Mouse (Mus musculus) testis, adult 2 months (tissue): ENCODE results near the gene Slit1. TPM values are rescaled to one million over a fixed set of nuclear protein-coding genes. Genes with fewer than 3 reads are reported as not detected.

Source experiments
- H3K27ac ChIP-seq: fragments of 200-500 bp; 2 replicates; pipeline ENCODE4 v1.5.1; 2012; ENCODE audit warnings: low read depth, low read length; ENCODE audit not compliant: control insufficient read depth, insufficient read depth
- H3K27me3 ChIP-seq: fragments of 200-500 bp; 2 replicates; pipeline ENCODE4 v1.6.1; 2012; ENCODE audit warnings: mild to moderate bottlenecking, low read length, moderate library complexity; ENCODE audit not compliant: control insufficient read depth, insufficient read depth
- H3K36me3 ChIP-seq: fragments of 200-500 bp; 2 replicates; pipeline ENCODE4 v1.6.1; 2012; ENCODE audit warnings: mild to moderate bottlenecking, low read length; ENCODE audit not compliant: control insufficient read depth, insufficient read depth
- H3K4me1 ChIP-seq: fragments of 200-500 bp; 2 replicates; pipeline ENCODE4 v1.6.1; 2012; ENCODE audit warnings: low read length; ENCODE audit not compliant: control insufficient read depth, insufficient read depth
- H3K4me3 ChIP-seq: fragments of 200-500 bp; 2 replicates; pipeline ENCODE4 v1.5.1; 2012; ENCODE audit warnings: low read depth, mild to moderate bottlenecking, low read length, moderate library complexity, mixed read lengths; ENCODE audit not compliant: control insufficient read depth
- CTCF ChIP-seq: fragments of 200-500 bp; IDR thresholded peaks from 2 replicates; pipeline ENCODE4 v1.5.1; 2012; ENCODE audit warnings: low read depth, mild to moderate bottlenecking, inconsistent platforms, low read length, moderate library complexity; ENCODE audit not compliant: control insufficient read depth, insufficient read depth, insufficient replicate concordance
- POLR2A ChIP-seq: fragments of 200-500 bp; IDR thresholded peaks from 2 replicates; pipeline ENCODE4 v1.6.1; 2012; ENCODE audit warnings: low read depth, mild to moderate bottlenecking, inconsistent platforms, low read length, moderate library complexity; ENCODE audit not compliant: control insufficient read depth
- polyA plus RNA-seq: library from polyadenylated mRNA; depleted of rRNA; stranded (reverse); fragments of >200 nt; gene quantifications from 2 replicates; pipeline ENCODE4 v1.2.3, GENCODE M21; 2012

The Slit1 gene
- polyA plus RNA-seq, 1 experiment = 9.6 TPM

- no peak for TF ChIP-seq POLR2A
- TF ChIP-seq CTCF = peak; percentile 60; the same call in 1 of the 2 replicates
- no peaks in the 10 kb centered on the region for H3K27me3 ChIP-seq
- H3K36me3 ChIP-seq = no peaks in the 10 kb centered on the region
- no peak overlapping the region for H3K27ac ChIP-seq
- no peak overlapping the region for H3K4me3 ChIP-seq
- H3K4me1 ChIP-seq = no peaks in the 10 kb centered on the region
Measured at GRCm38 (mm10) chr19:41629532-41629931, 113.9 kb downstream of the Slit1 start.

GRCm38 (mm10) chr19:41628970-41629369 is 114.5 kb downstream of the Slit1 start:
- no peaks in the 10 kb centered on the region for H3K4me1 ChIP-seq
- no peak overlapping the region for H3K27ac ChIP-seq
- no peaks in the 10 kb centered on the region for H3K27me3 ChIP-seq
- no peak overlapping the region for H3K4me3 ChIP-seq
- no peak for TF ChIP-seq POLR2A
- TF ChIP-seq CTCF = no peak
- H3K36me3 ChIP-seq = no peaks in the 10 kb centered on the region

- no peak overlapping the region for H3K4me3 ChIP-seq
- no peak for TF ChIP-seq CTCF
- no peak for TF ChIP-seq POLR2A
- H3K27me3 ChIP-seq = no peaks in the 10 kb centered on the region
- H3K27ac ChIP-seq = no peak overlapping the region
- H3K4me1 ChIP-seq = no peaks in the 10 kb centered on the region
- H3K36me3 ChIP-seq = no peaks in the 10 kb centered on the region
Measured at GRCm38 (mm10) chr19:41620366-41621092, 122.9 kb downstream of the Slit1 start.

GRCm38 (mm10) chr19:41618771-41619385 is 124.6 kb downstream of the Slit1 start:
- Histone ChIP-seq H3K27me3 (no peaks in the 10 kb centered on the region), H3K4me1 (no peaks in the 10 kb centered on the region), H3K36me3 (no peaks in the 10 kb centered on the region), H3K4me3 (no peak overlapping the region), H3K27ac (no peak overlapping the region)
- TF ChIP-seq CTCF = no peak
- no peak for TF ChIP-seq POLR2A

GRCm38 (mm10) chr19:41618153-41618657 is 125.3 kb downstream of the Slit1 start:
- Histone ChIP-seq H3K4me3 (no peak overlapping the region), H3K27ac (no peak overlapping the region), H3K36me3 (no peaks in the 10 kb centered on the region), H3K4me1 (no peaks in the 10 kb centered on the region), H3K27me3 (no peaks in the 10 kb centered on the region)
- TF ChIP-seq CTCF (no peak), POLR2A (no peak)

- Histone ChIP-seq H3K4me3 (no peak overlapping the region), H3K4me1 (no peaks in the 10 kb centered on the region), H3K36me3 (no peaks in the 10 kb centered on the region), H3K27me3 (no peaks in the 10 kb centered on the region), H3K27ac (no peak overlapping the region)
- no peak for TF ChIP-seq CTCF
- TF ChIP-seq POLR2A = no peak
Measured at GRCm38 (mm10) chr19:41617102-41617501, 126.4 kb downstream of the Slit1 start.

- no peak overlapping the region for H3K27ac ChIP-seq
- H3K4me1 ChIP-seq = no peaks in the 10 kb centered on the region
- no peak for TF ChIP-seq CTCF
- TF ChIP-seq POLR2A = no peak
- H3K4me3 ChIP-seq = no peak overlapping the region
- no peaks in the 10 kb centered on the region for H3K36me3 ChIP-seq
- no peaks in the 10 kb centered on the region for H3K27me3 ChIP-seq
Measured at GRCm38 (mm10) chr19:41616274-41616673, 127.2 kb downstream of the Slit1 start.
